Mouse (Mus musculus) E14TG2a.4 (cell line): ENCODE data around the gene Igsf21.

ENCODE experiments used
- CTCF ChIP-seq: conservative IDR thresholded peaks from 2 replicates; pipeline ENCODE4 v1.5.1; 2014; ENCODE audit warnings: low read length
- NANOG ChIP-seq: IDR thresholded peaks from 2 replicates; pipeline ENCODE4 v1.6.1; 2014; ENCODE audit warnings: borderline replicate concordance, low read length, mixed read lengths
- POU5F1 ChIP-seq: IDR thresholded peaks from 2 replicates; pipeline ENCODE4 v1.6.1; 2014; ENCODE audit warnings: low read length, borderline replicate concordance

GRCm38 (mm10) chr4:140244835-140245234, 1.7 kb downstream of the Igsf21 start:
- TF ChIP-seq CTCF: no peak
- no peak for TF ChIP-seq POU5F1
- no peak for TF ChIP-seq NANOG
